Mouse (Mus musculus) 416B (cell line): Measurements from ENCODE around the gene Naif1.
A peak's percentile ranks its signal among the peaks of the same experiment; 100 is the strongest.

Experiments
- DNase-seq: peaks from one replicate; pipeline ENCODE4 v3.0.0; 2011; ENCODE audit warnings: low read depth

Gene Naif1

DNA sequence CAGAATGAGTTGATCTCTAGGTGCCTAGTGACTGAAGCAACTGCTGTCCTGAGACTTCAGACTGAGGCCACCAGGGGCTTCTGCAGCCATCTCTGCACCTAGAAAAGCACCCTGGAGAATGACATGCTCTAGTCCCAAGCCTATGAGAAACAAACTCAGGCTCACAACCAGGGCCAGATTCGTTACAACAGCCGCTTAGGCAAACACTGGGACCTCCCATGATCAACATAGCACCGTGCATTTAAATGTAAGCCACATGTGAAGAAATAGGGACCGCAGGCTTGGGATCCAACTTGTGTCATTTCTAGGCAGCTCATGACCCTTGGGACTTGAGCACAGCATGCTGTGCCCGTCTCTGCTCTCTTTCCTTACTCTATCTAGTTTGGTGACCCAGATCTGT, 22.5 kb upstream of the Naif1 start:
- DNase-seq = no peak

DNA sequence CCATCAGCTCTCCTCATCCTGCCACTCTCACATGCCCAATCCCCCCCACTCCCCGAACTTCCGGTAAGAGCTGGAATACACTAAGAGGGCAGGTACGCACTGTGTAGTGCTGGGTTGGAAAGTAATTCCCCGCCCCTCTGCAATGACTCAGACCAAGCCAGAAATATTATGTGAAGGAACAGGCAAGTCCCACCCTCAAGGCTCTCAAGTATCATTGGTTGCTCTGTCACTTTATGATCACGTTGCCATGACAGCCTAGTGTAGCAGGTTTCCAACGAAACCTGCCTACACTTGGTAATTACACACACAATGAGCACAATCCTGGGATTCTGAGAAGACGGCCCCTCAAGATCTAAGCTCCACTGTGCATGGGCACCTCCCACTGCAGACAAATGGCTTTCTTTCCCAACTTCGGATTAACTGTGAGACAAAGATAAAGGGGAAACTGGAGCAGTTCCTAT, 22.0 kb upstream of the Naif1 start:
- DNase-seq = peak; percentile 91

DNA sequence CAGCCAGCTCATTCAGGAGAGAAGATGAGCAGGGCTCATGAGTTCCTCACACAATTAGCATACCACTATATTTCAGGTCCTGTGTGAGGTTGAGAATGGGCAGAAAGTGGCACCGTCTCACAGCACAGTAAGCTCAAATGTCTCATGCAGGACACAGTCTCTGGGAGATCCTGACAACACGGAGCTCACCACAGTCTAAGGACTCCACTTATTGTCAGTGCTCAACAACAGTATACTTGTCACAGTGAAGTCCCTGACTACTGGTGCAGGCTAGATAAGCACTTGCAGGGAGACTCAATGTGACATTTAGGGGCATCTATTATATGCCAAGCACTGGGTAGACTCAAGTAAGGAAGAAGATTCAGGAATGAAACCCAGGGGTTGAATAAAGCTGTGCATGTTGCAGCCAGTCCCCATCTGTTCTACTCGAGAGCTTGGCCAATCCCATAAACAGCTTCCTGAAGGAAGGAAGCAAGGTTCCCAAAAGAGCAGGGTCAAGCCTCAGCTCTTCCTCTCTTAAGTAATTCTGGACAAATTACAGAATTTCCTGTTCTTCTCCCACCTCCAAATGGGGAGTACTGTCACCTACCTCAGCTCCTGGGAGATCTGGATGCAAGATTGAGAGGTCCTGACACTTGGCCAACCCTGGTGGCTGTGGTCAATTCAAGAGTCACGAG, 20.9 kb upstream of the Naif1 start:
- no peak for DNase-seq

DNA sequence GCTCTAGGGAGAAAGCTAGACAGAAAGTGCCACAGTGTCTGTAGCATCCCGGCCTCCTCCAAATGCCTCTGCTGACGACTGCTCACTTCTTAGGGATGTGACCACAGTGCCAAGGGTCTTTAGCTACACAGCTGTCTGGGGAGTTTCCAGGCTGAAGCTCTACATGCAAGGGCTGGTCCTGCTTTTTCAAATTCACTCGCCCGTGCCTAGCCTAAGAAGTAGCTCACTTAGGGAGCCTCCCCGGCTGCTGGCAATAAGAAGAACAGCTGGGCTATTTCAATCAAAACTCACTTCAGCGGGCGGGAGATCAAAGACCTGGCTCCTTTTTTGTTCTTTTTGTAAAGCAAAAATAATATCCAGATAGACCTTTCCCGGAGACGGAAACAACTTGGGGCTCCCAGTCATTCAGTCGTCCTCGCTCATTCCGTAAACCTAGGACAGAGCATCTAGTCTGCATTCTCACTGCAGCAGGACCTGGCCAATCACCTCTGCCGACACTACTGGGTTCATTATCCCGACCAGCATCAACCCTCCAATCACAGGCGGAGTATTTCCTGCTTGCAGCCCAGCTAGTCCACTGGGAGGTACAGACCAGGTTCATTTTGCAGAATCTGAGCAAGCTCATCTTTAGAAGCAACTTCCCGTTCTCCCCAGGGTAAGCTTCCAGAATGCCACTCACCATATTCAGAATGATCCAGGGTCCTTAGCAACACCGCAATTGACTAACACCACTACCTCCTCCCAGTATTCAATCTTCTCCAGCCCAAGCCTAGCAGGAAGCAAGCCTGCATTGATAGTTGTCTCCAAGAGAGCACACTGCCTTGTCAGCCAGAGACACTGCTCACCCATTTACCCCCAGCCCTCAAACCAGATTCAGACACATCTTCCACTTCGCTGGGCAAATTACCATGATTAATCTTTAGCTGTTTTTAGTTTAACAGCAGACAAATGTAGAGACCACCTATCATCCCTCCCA, 19.3 kb upstream of the Naif1 start:
- no peak for DNase-seq

DNA sequence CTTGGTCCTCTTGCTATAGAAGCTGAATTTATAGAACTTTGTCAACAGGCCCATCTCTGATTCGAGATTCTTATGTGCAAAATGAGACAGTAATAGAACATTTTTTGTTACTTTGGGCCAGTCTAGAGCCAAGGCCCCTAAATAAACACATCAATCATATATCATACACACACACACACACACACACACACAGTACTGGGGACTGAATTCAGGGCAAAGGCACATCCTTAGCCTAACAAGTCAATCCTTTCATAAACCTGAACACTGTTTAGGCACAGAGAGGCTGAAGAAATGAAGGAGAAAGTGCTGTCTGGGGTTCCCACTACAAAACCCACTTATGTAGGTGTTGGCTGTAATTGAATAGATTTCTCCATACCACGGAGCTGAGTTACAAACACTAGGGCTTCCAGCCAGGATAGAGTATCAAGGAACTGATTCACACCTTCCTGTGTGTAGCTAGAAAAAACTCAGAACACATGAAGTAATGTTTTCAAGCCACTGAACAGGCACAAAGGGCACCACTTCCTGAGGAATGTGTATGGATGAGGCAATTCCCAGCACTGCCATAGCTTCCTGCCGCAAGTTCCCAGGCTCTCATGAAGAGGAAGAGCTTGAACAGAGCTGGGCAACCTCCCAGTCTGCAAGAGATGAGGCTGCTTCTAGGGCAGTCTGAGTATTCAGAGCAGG, 13.4 kb upstream of the Naif1 start:
- DNase-seq = peak; percentile 65

DNA sequence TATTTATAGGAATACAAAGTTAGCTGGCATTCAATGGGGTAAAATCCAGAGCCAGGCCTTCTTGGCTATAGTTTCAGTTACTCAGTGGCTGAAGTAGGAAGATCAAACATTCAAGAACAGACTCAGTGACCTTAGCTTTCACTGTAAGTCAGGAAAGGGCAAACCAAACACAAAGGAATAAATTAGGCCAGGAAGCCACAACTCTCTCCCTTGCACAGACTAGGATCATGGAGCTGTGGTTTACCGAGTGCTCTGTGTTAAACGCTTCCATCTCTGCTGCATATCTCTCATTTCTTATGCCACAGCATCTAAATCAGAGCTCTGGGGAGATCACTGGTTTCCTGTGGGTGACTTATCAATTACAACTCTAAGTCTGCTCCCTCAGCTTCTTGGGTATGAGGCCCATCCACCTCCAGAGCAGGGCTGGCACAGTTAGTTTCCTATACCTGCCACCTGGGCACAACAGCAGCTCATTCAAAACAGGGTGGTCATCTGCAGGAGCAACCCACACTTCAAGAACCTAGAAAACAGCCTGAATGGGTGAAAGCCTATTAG, 12.6 kb upstream of the Naif1 start:
- peak; percentile 31 for DNase-seq

DNA sequence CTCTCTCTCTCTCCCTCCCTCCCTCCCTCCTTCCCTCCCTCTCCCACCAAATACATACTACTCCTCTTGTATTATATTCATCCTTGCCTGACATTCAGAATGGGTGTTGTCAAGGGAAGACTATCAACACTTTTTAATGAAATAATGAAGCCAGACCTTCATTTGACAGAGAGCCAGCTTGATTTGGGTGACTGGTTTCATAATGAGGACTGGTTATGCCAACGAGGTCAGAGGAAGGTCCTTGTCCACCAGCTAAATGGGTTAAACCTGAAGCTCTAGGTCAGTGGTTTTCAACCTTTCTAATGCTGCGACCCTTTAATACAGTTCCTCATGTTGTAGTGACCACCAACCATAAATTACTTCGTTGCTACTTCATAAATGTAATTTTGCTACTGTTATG, 11.5 kb upstream of the Naif1 start:
- no peak for DNase-seq

DNA sequence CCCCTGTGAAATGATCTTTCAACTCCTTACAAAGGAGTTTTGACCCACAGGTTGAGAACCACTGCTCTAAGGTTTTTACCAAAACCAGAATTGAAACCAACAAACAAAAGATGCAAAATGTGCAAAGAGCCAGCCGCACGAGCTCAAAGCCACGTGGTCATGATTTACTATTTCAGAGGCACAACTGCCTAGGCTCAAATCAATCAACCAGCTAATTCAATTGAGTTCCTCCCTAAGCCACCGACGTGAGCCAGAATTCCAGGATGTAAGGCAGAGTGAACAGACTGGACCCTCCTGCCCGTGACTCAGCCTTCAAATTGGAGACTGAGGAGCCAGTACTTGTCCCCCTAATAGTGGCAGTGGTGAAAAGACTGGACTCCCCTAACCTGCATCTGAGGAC, 11.1 kb upstream of the Naif1 start:
- DNase-seq = no peak

DNA sequence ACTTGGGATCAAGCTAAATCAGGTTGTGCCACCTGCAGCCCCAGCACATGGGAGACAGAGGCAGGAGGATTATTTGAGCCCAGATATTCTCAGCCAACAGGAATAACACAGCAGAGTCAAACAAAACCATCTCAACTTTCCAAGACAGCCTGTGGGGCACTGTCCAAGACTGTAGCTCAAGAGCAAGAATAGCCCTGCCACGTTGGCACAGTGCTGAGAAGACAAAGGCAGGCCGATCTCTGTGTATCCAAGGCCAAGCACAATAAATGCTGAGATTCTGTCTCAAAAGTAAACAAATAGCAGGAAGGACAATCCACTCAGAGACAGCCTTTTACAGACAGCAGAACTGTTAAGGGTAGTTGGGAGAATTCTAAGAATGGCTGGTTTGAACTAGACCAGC, 10.1 kb upstream of the Naif1 start:
- no peak for DNase-seq

DNA sequence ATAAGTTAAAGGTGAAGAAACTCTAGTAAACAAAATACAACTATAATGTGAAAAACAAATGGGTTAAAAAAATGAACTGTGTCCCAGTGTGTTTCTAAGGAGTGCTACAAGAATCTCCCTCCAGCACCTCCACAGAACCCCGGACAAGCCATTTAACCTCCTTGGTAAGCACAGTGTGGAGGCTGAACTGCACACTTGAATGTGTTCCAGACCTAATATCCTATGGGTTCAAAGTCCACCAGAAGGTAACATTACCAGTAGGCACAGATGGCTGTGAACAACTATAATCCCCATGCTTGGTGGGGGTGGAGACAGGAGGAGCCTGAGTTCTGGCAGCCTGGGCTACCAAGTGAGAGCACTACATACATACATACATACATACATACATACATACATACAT, 9.6 kb upstream of the Naif1 start:
- DNase-seq = no peak

DNA sequence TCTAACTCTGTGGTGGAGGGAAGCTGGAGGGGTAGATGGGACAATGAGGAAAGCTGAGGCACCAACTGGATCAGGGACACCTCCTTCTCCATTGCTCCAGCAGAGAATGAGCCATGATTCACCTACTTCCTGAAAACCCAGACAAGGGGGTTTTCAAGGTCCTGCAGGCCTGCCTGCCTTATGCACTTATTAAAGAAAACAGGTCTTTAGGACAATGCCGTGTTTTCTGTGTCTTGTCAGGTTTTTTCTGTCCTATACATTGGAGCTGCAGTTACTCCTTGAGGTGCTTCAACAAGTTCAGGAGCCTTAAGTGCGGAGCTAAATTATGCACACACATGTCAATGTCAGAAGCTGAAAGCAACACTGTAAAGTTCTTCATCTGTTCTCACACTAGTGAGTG, 8.7 kb upstream of the Naif1 start:
- no peak for DNase-seq

DNA sequence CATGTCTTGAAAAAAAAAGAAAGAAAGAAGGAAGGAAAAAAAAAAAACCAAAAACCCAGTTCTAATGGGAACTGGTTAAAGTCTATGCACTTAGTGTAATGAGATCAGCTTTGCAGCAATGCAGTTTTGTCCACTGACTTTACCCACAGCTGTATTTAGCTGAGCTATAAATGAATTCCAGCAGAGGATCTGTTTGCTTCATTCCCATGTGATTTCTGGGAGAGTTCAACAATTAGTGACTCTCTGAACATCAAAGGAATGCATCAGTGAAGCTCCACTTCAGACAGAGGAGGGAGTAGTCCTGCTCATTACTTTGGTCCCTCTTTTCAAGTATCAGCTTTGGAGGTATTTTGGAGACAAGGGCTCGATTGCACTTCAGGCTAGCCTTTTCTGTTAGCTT, 4.7 kb upstream of the Naif1 start:
- no peak for DNase-seq

DNA sequence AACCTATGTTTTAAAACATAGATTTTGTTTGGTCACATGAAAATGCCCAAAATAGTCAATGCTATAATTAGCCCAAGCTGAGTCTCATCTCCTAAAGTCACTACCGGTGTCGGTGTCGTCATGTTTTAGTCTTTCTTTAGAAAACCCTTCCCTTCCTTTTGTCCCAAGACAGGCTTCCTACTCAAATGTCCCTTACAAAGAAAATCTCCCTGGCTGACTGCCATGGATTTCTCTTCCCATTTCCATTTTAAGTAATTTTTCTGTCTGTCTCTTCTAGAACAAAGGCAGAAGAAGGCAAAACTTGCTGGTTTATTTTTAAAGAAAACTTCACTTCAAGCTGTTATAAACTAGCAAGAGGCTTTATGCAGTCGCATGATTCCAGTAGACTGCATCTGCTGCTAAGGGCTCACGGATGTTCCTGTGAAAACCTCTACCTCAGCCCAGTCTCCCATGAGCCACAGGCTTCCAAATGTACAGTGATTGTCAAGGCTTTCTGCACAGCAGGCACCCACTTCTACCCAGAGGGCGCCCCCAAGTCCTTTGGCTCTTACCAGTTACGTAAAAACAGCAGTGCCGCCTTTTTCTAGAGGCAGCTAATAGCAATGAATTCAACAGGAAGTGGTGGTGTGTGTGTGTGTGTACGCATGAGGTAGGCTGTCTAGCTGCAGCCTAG, 2.9 kb upstream of the Naif1 start:
- peak; percentile 84 for DNase-seq

DNA sequence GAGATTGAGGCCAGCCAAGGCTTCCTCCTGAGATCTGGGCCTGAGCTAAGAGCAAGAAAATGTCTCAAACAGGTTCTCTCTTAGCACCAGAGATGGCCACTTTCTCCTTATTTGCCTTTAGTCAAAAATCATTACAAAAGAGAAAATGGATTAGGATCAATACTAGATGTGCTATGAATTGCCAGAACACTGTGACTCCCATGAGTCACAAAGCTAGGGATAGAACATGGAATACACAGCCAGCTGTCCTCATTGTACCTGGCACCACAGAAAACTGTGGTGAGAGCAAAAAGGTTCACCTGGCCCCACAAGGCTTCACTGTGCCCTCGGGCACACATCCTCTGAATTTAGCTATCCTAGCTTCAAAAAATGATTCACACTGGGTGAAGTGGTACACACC, 1.8 kb upstream of the Naif1 start:
- DNase-seq = no peak

DNA sequence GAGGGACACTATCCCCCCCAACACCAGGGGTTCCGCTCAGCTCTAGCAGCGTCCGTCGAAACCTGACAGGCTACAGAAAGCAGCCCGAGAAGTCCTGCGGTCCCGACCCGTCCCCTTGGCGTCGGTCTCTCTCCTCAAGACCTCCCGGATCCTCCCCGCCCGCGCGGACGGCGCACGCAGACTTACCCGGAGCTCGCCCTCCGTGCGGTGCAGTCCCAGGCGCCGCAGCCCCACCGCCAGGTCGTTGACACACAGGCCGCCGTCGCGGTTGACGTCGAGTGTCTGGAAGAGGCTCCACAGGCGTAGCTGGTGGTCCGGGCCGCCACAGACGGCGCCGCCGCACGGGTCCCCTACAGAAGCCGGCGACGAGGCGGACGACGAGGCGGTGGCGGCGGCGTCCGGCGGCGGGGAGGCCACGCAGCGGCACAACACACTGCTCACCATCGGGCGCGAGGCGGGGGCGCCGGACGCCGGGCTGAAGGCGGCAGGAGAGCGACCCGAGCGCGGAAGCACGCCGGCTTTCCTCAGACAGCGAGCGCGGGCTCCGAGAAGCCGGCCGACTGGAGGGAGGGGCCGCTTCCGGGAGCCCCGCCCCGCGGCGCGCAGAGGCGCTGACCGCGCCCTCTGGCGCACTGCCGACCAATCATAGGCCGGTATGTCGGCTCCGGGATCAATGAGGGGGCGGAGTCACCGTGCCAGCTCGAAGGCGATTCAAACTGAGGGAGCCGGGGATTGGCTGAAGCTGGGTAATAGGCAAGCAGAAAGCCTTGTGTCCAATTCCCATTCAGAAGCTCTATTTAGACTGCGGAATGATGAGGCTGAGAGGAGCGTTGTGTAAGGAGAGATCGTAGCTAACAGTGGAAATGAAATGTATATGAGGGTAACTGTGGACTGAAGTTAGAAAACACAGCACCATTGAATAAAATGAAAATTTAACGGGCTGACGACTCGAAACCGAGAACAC, 906 bp downstream of the Naif1 start, which contains the start of gene Slc25a25:
Gene Slc25a25, minus strand, starts transcription at position 565 of the 964 bp plus-strand sequence.
- DNase-seq = peak; percentile 97

DNA sequence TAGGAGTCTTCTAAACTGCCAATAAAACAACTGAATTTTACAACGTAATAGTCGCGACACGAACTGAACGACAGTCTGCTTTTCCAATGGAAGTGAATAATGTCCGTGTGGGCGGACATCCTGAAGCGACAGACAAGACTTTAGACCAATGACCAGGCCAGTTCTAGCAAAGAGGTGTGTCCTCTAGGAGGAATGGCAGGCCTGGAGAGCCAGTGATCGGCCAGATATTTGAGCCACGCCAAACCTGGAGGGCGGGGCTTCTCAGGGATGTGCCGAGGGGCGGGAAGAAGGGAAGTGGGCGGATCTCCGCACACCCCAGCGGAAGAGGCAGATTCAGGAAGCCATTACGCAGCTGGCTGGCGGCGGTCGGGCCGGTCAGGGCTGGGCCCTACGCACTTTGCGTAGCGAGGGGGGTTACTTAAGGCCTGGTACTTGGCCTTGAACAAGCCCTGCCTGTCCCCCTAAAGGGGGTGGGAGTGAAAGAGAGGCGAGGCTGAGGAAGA, 1.7 kb downstream of the Naif1 start:
- DNase-seq = peak; percentile 100

DNA sequence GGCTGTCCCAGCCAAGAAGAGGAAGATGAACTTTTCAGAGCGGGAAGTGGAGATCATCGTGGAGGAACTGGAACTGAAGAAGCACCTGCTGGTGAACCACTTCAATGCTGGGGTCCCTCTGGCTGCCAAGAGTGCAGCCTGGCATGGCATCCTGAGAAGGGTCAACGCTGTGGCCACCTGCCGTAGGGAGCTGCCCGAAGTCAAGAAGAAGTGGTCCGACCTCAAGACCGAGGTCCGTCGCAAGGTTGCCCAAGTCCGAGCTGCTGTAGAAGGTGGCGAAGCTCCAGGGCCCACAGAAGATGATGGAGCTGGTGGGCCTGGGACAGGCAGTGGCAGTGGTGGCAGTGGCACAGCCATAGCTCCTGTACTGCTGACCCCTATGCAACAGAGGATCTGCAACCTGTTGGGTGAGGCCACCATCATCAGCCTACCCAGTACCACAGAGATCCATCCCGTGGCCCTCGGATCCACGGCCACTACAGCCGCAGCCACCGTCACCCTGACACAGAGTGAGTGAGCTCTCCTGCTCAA, 2.2 kb downstream of the Naif1 start:
- DNase-seq = no peak

DNA sequence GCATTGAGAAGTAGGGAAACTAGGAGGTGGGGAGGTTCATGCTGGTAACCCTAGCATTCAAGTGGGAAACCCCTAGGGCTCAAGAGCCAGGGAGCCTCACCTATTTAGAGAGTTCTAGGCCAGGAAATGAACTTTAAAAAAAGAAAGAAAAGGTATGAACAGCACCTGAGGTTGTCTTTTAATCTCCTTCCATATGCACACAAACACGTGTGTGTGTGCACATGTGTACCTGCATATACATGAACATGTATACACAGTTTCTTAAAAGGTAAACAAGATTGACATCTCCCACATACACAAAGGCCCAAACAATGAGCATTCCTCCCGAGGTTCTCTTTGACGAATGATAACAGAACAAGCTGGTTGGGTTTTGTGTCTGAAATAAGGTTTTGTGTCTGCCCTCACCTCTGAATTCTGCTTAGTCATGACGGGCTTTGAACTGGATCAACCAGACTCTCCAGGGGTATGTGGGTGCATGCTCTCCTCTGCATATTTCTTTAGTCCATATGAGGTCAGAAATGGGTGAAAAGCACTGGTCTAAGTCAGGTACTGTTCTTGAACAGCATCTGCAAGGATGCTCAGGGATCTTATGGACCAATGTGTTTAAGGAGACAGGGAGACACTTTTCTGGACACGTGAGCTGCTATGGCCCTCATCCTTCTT, 3.5 kb downstream of the Naif1 start:
- no peak for DNase-seq

DNA sequence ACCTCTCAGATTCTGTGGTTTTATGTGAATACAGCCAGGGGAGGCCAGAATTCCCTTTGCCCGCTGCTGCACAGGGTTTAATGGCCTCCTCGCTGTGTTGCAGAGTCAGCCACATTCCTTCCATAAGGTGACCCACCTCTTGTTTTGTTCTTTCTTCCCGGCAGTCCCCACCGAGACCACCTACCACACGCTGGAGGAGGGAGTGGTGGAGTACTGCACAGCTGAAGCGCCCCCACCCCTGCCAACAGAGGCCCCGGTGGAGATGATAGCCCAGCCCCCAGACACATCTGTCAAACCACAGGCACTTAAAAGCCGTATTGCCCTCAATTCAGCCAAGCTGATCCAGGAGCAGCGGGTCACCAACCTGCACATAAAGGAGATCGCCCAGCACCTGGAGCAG, 4.4 kb downstream of the Naif1 start:
- DNase-seq = no peak

DNA sequence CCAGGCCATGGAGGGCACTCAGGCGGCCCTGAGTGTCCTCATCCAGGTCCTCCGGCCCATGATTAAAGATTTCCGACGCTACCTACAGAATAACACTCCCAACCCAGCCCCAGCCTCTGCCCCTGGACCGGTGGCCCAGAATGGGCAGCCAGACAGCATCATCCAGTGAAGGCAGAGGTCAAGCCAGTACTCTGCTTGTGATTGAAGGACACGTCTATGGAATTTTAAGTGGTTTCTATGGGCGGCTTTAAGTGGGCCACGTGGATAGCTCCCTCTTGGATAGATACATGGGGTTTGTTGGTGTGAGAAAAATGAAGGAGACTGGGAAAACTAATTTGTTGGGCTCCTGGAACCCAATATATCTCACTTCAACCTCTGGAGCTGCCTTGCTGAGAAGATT, 4.8 kb downstream of the Naif1 start:
- no peak for DNase-seq
